Mouse (Mus musculus) embryonic facial prominence, embryonic 11.5 days (tissue): ENCODE data around the gene Tapt1. TPM values are rescaled to one million over a fixed set of nuclear protein-coding genes. Genes with fewer than 3 reads are reported as not detected.

ENCODE experiments used
- ATAC-seq: fragments of 200-750 bp; cut with Nextera tagmentation; replicated peaks from 2 replicates; pipeline ENCODE4 v1.8.0; 2017; ENCODE audit warnings: low read depth; ENCODE audit not compliant: insufficient number of reproducible peaks, low FRiP score, low TSS enrichment
- DNase-seq: peaks from one replicate; pipeline ENCODE4 v3.0.0-alpha.2; 2015; ENCODE audit warnings: low spot score
- H3K27ac ChIP-seq: fragments of 300-500 bp; sonication (generic); replicated peaks from 2 replicates; pipeline ENCODE4 v1.5.1; 2014; ENCODE audit warnings: mild to moderate bottlenecking, low read depth, low read length, control low read depth
- H3K27me3 ChIP-seq: fragments of 300-500 bp; sonication (generic); 2 replicates; pipeline ENCODE4 v1.6.1; 2014; ENCODE audit warnings: mild to moderate bottlenecking, low read length, moderate library complexity, mixed read lengths; ENCODE audit not compliant: control insufficient read depth, insufficient read depth
- H3K36me3 ChIP-seq: fragments of 300-500 bp; sonication (generic); replicated peaks from 2 replicates; pipeline ENCODE4 v1.6.1; 2014; ENCODE audit warnings: low read depth, mild to moderate bottlenecking, low read length, moderate library complexity, mixed read lengths; ENCODE audit not compliant: control insufficient read depth, insufficient read depth
- H3K4me1 ChIP-seq: fragments of 300-500 bp; sonication (generic); 2 replicates; pipeline ENCODE4 v1.6.1; 2014; ENCODE audit warnings: low read length, mixed read lengths; ENCODE audit not compliant: control insufficient read depth, insufficient read depth
- H3K4me2 ChIP-seq: fragments of 300-500 bp; sonication (generic); 2 replicates; pipeline ENCODE4 v1.6.1; 2014; ENCODE audit warnings: low read depth, mild to moderate bottlenecking, control low read depth, low read length, moderate library complexity
- H3K4me3 ChIP-seq: fragments of 300-500 bp; sonication (generic); 2 replicates; pipeline ENCODE4 v1.5.1; 2014; ENCODE audit warnings: low read depth, low read length, control low read depth
- H3K9ac ChIP-seq: fragments of 300-500 bp; sonication (generic); replicated peaks from 2 replicates; pipeline ENCODE4 v1.6.1; 2014; ENCODE audit warnings: mild to moderate bottlenecking, control low read depth, low read length
- H3K9me3 ChIP-seq: fragments of 300-500 bp; sonication (generic); replicated peaks from 2 replicates; pipeline ENCODE4 v1.6.1; 2016; ENCODE audit warnings: mild to moderate bottlenecking, low read length, inconsistent platforms, mixed read lengths; ENCODE audit not compliant: control insufficient read depth
- WGBS: fragments of 180-500 bp; shearing (Covaris S2); extraction: QIAGEN DNeasy Blood & Tissue Kit; methylation state at CpG from one replicate; pipeline ENCODE4 v1.1.7; 2014; 5-methylcytosine and 5-hydroxymethylcytosine counted together
- polyA plus RNA-seq: library from polyadenylated mRNA; unstranded; fragments of >200 nt; fragmentation: Nextera tagmentation; extraction: Ambion mirVana; gene quantifications from 2 replicates; pipeline ENCODE4 v1.2.1, GENCODE M21; 2014

The Tapt1 gene
- polyA plus RNA-seq, 1 experiment from 2014 or later: 35.4 TPM

- Histone ChIP-seq H3K27me3 (no peaks in the 10 kb centered on the region), H3K4me1 (no peaks in the 10 kb centered on the region), H3K4me2 (no peak overlapping the region), H3K4me3 (no peak overlapping the region), H3K9me3 (no peaks in the 10 kb centered on the region), H3K9ac (no peak overlapping the region), H3K27ac (no peak overlapping the region; the same call in 1 of the 2 replicates), H3K36me3 (peaks cover 9% of the 10 kb centered on the region)
- WGBS: 78% methylated on average over 3 of the region's 3 CpGs
- DNase-seq (no peak), ATAC-seq (no peak)
Measured at GRCm38 (mm10) chr5:44180450-44180849, 46.0 kb downstream of the Tapt1 start.

DNA sequence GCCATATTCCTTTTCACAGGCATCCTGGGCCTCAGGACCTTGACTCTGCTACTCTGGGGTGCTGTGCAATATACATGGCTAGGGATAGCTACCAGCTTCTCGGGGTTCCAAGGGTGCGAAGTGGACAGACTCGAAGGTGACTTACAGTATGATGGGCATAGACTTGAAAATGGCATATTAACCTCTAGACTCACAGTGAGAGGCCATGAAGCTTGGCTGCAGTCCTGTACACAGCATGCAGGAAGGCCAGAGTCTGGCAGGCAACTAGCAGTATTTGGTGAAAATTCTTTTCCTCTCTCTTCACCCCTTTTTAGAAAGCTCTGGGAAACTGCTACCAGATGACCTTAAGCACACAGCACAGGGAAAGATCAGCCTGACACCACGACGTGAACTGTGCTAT lies 52.4 kb downstream of the Tapt1 start:
- Histone ChIP-seq H3K9ac (no peak overlapping the region), H3K27ac (no peak overlapping the region), H3K4me2 (no peak overlapping the region), H3K36me3 (peaks cover 8% of the 10 kb centered on the region), H3K9me3 (no peaks in the 10 kb centered on the region), H3K4me1 (no peaks in the 10 kb centered on the region), H3K27me3 (no peaks in the 10 kb centered on the region), H3K4me3 (no peak overlapping the region)
- DNase-seq (no peak), ATAC-seq (no peak)
- WGBS: 86% methylated on average over 5 of the region's 5 CpGs

- ATAC-seq (no peak), DNase-seq (no peak)
- H3K4me3 ChIP-seq: no peak overlapping the region
- no peak overlapping the region for H3K27ac ChIP-seq
- H3K9me3 ChIP-seq: no peaks in the 10 kb centered on the region
- no peak overlapping the region for H3K4me2 ChIP-seq
- no peaks in the 10 kb centered on the region for H3K27me3 ChIP-seq
- H3K4me1 ChIP-seq: no peaks in the 10 kb centered on the region
- no peak overlapping the region for H3K9ac ChIP-seq
- WGBS: 74% methylated on average over 6 of the region's 6 CpGs
- H3K36me3 ChIP-seq: no peaks in the 10 kb centered on the region
Measured at GRCm38 (mm10) chr5:44166866-44167265, 59.6 kb downstream of the Tapt1 start.

- H3K4me2 ChIP-seq: no peak overlapping the region
- H3K27me3 ChIP-seq: no peaks in the 10 kb centered on the region
- no peak overlapping the region for H3K9ac ChIP-seq
- no peaks in the 10 kb centered on the region for H3K9me3 ChIP-seq
- ATAC-seq (no peak), DNase-seq (peak; percentile 57)
- H3K4me3 ChIP-seq: no peak overlapping the region
- no peaks in the 10 kb centered on the region for H3K36me3 ChIP-seq
- no peak overlapping the region for H3K27ac ChIP-seq
- no peaks in the 10 kb centered on the region for H3K4me1 ChIP-seq
- WGBS: 56% methylated on average over 2 of the region's 2 CpGs
Measured at GRCm38 (mm10) chr5:44165854-44166253, 60.6 kb downstream of the Tapt1 start.

DNA sequence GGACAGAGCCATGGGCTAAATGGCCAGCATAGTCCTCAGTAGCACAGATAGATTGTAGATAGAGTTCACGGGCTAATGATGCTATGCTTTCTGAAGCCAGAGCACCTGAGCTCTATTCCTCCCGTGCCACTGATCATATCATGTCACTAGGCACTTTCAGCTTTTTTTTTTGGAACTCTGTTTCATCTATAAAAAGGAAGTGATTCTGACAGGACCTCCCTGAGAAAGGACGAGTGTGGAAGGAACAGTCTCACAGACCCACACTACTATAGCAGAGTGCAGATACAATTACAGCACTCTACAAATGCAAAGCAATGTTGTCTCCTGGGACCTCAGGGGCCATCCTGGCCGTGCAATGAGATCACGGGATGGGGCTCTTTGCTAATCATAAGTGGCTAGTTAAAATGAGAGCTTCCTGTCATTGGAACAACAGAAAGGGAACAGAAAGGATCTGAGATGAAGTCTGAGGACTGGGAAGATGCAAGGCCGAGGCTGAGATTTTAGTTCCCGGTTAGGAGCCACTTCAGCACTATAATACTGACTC lies 62.1 kb downstream of the Tapt1 start:
- H3K9me3 ChIP-seq: no peaks in the 10 kb centered on the region
- no peak for ATAC-seq
- H3K27me3 ChIP-seq: no peaks in the 10 kb centered on the region
- H3K4me2 ChIP-seq: no peak overlapping the region
- no peak overlapping the region for H3K27ac ChIP-seq
- no peak for DNase-seq
- no peak overlapping the region for H3K4me3 ChIP-seq
- H3K36me3 ChIP-seq: no peaks in the 10 kb centered on the region
- no peaks in the 10 kb centered on the region for H3K4me1 ChIP-seq
- no peak overlapping the region for H3K9ac ChIP-seq
- 41% methylated on average over 7 of the region's 7 CpGs for WGBS

- DNase-seq (no peak), ATAC-seq (no peak)
- no peak overlapping the region for H3K4me3 ChIP-seq
- H3K27me3 ChIP-seq: no peaks in the 10 kb centered on the region
- H3K4me1 ChIP-seq: no peaks in the 10 kb centered on the region
- H3K36me3 ChIP-seq: no peaks in the 10 kb centered on the region
- no peak overlapping the region for H3K4me2 ChIP-seq
- H3K9ac ChIP-seq: no peak overlapping the region
- H3K27ac ChIP-seq: no peak overlapping the region
- H3K9me3 ChIP-seq: no peaks in the 10 kb centered on the region
- WGBS: 92% methylated on average over 3 of the region's 3 CpGs
Measured at GRCm38 (mm10) chr5:44163318-44163717, 63.1 kb downstream of the Tapt1 start.

DNA sequence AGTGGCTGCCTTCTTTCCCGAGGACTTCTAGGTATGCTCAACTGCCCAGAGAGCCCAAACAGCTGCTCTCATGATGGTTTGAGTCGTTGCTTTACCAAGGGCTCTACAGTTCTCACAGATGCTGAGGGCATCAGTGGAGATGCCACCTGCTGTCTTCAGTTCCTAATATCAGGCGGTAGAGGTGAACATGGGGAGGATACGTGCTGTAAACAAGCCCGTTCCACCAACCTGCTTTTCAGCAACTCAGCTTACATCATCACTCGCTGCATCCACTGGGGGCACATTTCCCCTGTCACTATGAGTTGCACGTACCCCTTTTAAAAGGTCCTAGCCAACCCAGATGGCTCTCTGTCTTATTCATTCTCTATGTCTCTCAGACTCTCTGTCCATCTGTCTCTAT lies 63.6 kb downstream of the Tapt1 start:
- whole genome bisulfite sequencing: 89% methylated on average over 7 of the region's 7 CpGs
- Histone ChIP-seq H3K4me3 (no peak overlapping the region), H3K36me3 (no peaks in the 10 kb centered on the region), H3K27me3 (no peaks in the 10 kb centered on the region), H3K27ac (no peak overlapping the region), H3K9me3 (no peaks in the 10 kb centered on the region), H3K9ac (no peak overlapping the region), H3K4me2 (no peak overlapping the region), H3K4me1 (no peaks in the 10 kb centered on the region)
- no peak for DNase-seq
- no peak for ATAC-seq

GRCm38 (mm10) chr5:44159679-44160438 lies 66.6 kb downstream of the Tapt1 start:
- 79% methylated on average over 4 of the region's 4 CpGs for WGBS
- Histone ChIP-seq H3K4me3 (no peak overlapping the region), H3K27me3 (no peaks in the 10 kb centered on the region), H3K4me1 (no peaks in the 10 kb centered on the region), H3K27ac (no peak overlapping the region), H3K36me3 (no peaks in the 10 kb centered on the region; the same call in 1 of the 2 replicates), H3K4me2 (no peak overlapping the region), H3K9ac (no peak overlapping the region), H3K9me3 (no peaks in the 10 kb centered on the region)
- ATAC-seq (no peak), DNase-seq (no peak)
